Mouse (Mus musculus) embryonic facial prominence, embryonic 14.5 days (tissue): ENCODE data around the gene Cacna2d2. TPM values are rescaled to one million over a fixed set of nuclear protein-coding genes. Genes with fewer than 3 reads are reported as not detected.

ENCODE experiments used
- ATAC-seq: fragments of 200-750 bp; cut with Nextera tagmentation; 2 replicates; pipeline ENCODE4 v1.8.0; 2017; ENCODE audit warnings: low read depth, moderate number of reproducible peaks, moderate TSS enrichment
- DNase-seq: peaks from one replicate; pipeline ENCODE4 v3.0.0-alpha.2; 2015; ENCODE audit warnings: low spot score
- H3K27ac ChIP-seq: fragments of 300-500 bp; sonication (generic); replicated peaks from 2 replicates; pipeline ENCODE4 v1.5.1; 2014; ENCODE audit warnings: low read depth, mild to moderate bottlenecking, low read length, moderate library complexity
- H3K27me3 ChIP-seq: fragments of 300-500 bp; sonication (generic); replicated peaks from 2 replicates; pipeline ENCODE4 v1.6.1; 2014; ENCODE audit warnings: low read length; ENCODE audit not compliant: control insufficient read depth, insufficient read depth
- H3K36me3 ChIP-seq: fragments of 300-500 bp; sonication (generic); 2 replicates; pipeline ENCODE4 v1.6.1; 2014; ENCODE audit warnings: low read length, mixed read lengths; ENCODE audit not compliant: control insufficient read depth, insufficient read depth
- H3K4me1 ChIP-seq: fragments of 300-500 bp; sonication (generic); 2 replicates; pipeline ENCODE4 v1.6.1; 2014; ENCODE audit warnings: antibody characterized with exemption, low read length; ENCODE audit not compliant: control insufficient read depth, insufficient read depth
- H3K4me2 ChIP-seq: fragments of 300-500 bp; sonication (generic); 2 replicates; pipeline ENCODE4 v1.6.1; 2014; ENCODE audit warnings: low read depth, mild to moderate bottlenecking, low read length, moderate library complexity, mixed read lengths
- H3K4me3 ChIP-seq: fragments of 300-500 bp; sonication (generic); 2 replicates; pipeline ENCODE4 v1.5.1; 2014; ENCODE audit warnings: low read depth, mild to moderate bottlenecking, low read length
- H3K9ac ChIP-seq: fragments of 300-500 bp; sonication (generic); 2 replicates; pipeline ENCODE4 v1.6.1; 2014; ENCODE audit warnings: low read depth, mild to moderate bottlenecking, low read length, moderate library complexity, mixed read lengths
- H3K9me3 ChIP-seq: fragments of 300-500 bp; sonication (generic); 2 replicates; pipeline ENCODE4 v1.6.1; 2016; ENCODE audit warnings: low read length; ENCODE audit not compliant: control insufficient read depth
- WGBS: fragments of 180-500 bp; shearing (Covaris S2); extraction: QIAGEN DNeasy Blood & Tissue Kit; methylation state at CpG from one replicate; pipeline ENCODE4 v1.1.7; 2014; 5-methylcytosine and 5-hydroxymethylcytosine counted together
- polyA plus RNA-seq: library from polyadenylated mRNA; unstranded; fragments of >200 nt; fragmentation: Nextera tagmentation; extraction: Ambion mirVana; gene quantifications from 2 replicates; pipeline ENCODE4 v1.2.1, GENCODE M21; 2014

The Cacna2d2 gene
- 0.88 and 0.93 TPM in 2 replicates for polyA plus RNA-seq

GRCm38 (mm10) chr9:107399491-107399971 lies at the start of gene Cacna2d2:
TSS of gene Cacna2d2 (plus strand) at chr9:107399612.
- peak; percentile 53 for DNase-seq
- Histone ChIP-seq H3K4me2 (peak within 1 kb of the TSS; percentile 100), H3K27me3 (peaks cover 63% of the 10 kb centered on the region)

GRCm38 (mm10) chr9:107354826-107355225 lies 44.6 kb upstream of the Cacna2d2 start:
- Histone ChIP-seq H3K9ac (no peak overlapping the region), H3K9me3 (no peaks in the 10 kb centered on the region), H3K4me3 (no peak overlapping the region), H3K36me3 (no peaks in the 10 kb centered on the region), H3K27me3 (peaks cover 3% of the 10 kb centered on the region; the same call in 1 of the 2 replicates), H3K4me2 (no peak overlapping the region), H3K27ac (no peak overlapping the region), H3K4me1 (no peaks in the 10 kb centered on the region)
- 67% methylated on average over 1 of the region's 1 CpGs for WGBS
- DNase-seq, result no peak
- no peak for ATAC-seq

More at GRCm38 (mm10) chr9:107399491-107399971, at the start of gene Cacna2d2:
- Histone ChIP-seq H3K36me3 (no peaks in the 10 kb centered on the region), H3K4me3 (peak within 1 kb of the TSS; percentile 68), H3K9me3 (no peaks in the 10 kb centered on the region), H3K9ac (peak within 1 kb of the TSS; percentile 71), H3K27ac (no peak within 1 kb of the TSS), H3K4me1 (peaks cover 5% of the 10 kb centered on the region)
- WGBS, result 3% methylated on average over 19 of the region's 54 CpGs
- peak; percentile 81 for ATAC-seq

- Histone ChIP-seq H3K9me3 (no peaks in the 10 kb centered on the region), H3K4me3 (no peak overlapping the region), H3K4me1 (peaks cover 3% of the 10 kb centered on the region; the same call in 1 of the 2 replicates), H3K36me3 (no peaks in the 10 kb centered on the region), H3K27me3 (peaks cover 3% of the 10 kb centered on the region; the same call in 1 of the 2 replicates), H3K27ac (no peak overlapping the region), H3K4me2 (no peak overlapping the region), H3K9ac (no peak overlapping the region)
- no peak for ATAC-seq
- 49% methylated on average over 7 of the region's 7 CpGs for WGBS
- DNase-seq, result peak; percentile 76
Observed at GRCm38 (mm10) chr9:107355870-107356765, 43.3 kb upstream of the Cacna2d2 start.

GRCm38 (mm10) chr9:107357651-107358050 lies 41.8 kb upstream of the Cacna2d2 start:
- no peak overlapping the region for H3K4me3 ChIP-seq
- peaks cover 3% of the 10 kb centered on the region; the same call in 1 of the 2 replicates for H3K4me1 ChIP-seq
- H3K27ac ChIP-seq, result no peak overlapping the region
- H3K9me3 ChIP-seq, result no peaks in the 10 kb centered on the region
- H3K9ac ChIP-seq, result no peak overlapping the region
- ATAC-seq, result no peak
- 21% methylated on average over 5 of the region's 5 CpGs for WGBS
- peak; percentile 41 for DNase-seq
- H3K4me2 ChIP-seq, result no peak overlapping the region
- H3K36me3 ChIP-seq, result no peaks in the 10 kb centered on the region
- H3K27me3 ChIP-seq, result peaks cover 3% of the 10 kb centered on the region; the same call in 1 of the 2 replicates

- Histone ChIP-seq H3K4me3 (no peak overlapping the region), H3K9me3 (no peaks in the 10 kb centered on the region), H3K36me3 (no peaks in the 10 kb centered on the region), H3K27ac (no peak overlapping the region), H3K4me2 (no peak overlapping the region), H3K27me3 (0 out of 2 replicates have a peak, but pooled peaks cover 3% of the 10 kb centered on the region), H3K4me1 (peaks cover 3% of the 10 kb centered on the region; the same call in 1 of the 2 replicates), H3K9ac (no peak overlapping the region)
- WGBS, result 29% methylated on average over 3 of the region's 3 CpGs
- DNase-seq (peak; percentile 7), ATAC-seq (no peak)
Observed at GRCm38 (mm10) chr9:107360989-107361388, 38.4 kb upstream of the Cacna2d2 start.

GRCm38 (mm10) chr9:107366644-107367043 lies 32.8 kb upstream of the Cacna2d2 start:
- Histone ChIP-seq H3K27me3 (no peaks in the 10 kb centered on the region), H3K36me3 (no peaks in the 10 kb centered on the region), H3K9me3 (no peaks in the 10 kb centered on the region), H3K4me2 (no peak overlapping the region), H3K9ac (no peak overlapping the region), H3K4me1 (no peaks in the 10 kb centered on the region), H3K4me3 (no peak overlapping the region), H3K27ac (no peak overlapping the region)
- WGBS, result 10% methylated on average over 3 of the region's 3 CpGs
- DNase-seq (peak; percentile 58), ATAC-seq (no peak)

GRCm38 (mm10) chr9:107368302-107368701 lies 31.1 kb upstream of the Cacna2d2 start:
- no peaks in the 10 kb centered on the region for H3K36me3 ChIP-seq
- H3K27me3 ChIP-seq, result no peaks in the 10 kb centered on the region; the same call in 1 of the 2 replicates
- H3K4me3 ChIP-seq, result no peak overlapping the region
- H3K9ac ChIP-seq, result no peak overlapping the region
- H3K27ac ChIP-seq, result no peak overlapping the region
- no peaks in the 10 kb centered on the region for H3K4me1 ChIP-seq
- 62% methylated on average over 1 of the region's 1 CpGs for WGBS
- H3K9me3 ChIP-seq, result no peaks in the 10 kb centered on the region
- no peak overlapping the region for H3K4me2 ChIP-seq
- DNase-seq, result no peak
- no peak for ATAC-seq

GRCm38 (mm10) chr9:107369270-107370105 lies 29.9 kb upstream of the Cacna2d2 start:
- ATAC-seq, result no peak
- no peak for DNase-seq
- Histone ChIP-seq H3K4me3 (no peak overlapping the region), H3K27ac (no peak overlapping the region), H3K4me1 (no peaks in the 10 kb centered on the region), H3K9me3 (no peaks in the 10 kb centered on the region), H3K36me3 (no peaks in the 10 kb centered on the region), H3K4me2 (no peak overlapping the region), H3K27me3 (peaks cover 3% of the 10 kb centered on the region; the same call in 1 of the 2 replicates), H3K9ac (no peak overlapping the region)
- WGBS, result 37% methylated on average over 10 of the region's 10 CpGs
